Mouse (Mus musculus) liver, embryonic 11.5 days (tissue): Measurements from ENCODE around the gene Tax1bp1. TPM values are rescaled to one million over a fixed set of nuclear protein-coding genes. Genes with fewer than 3 reads are reported as not detected.

Experiments
- ATAC-seq: fragments of 200-750 bp; cut with Nextera tagmentation; replicated peaks from 2 replicates; pipeline ENCODE4 v1.8.0; 2017; ENCODE audit warnings: moderate number of reproducible peaks, mild to moderate bottlenecking, moderate TSS enrichment, moderate library complexity; ENCODE audit not compliant: low FRiP score
- DNase-seq: peaks from one replicate; pipeline ENCODE4 v3.0.0-alpha.2; 2017; ENCODE audit warnings: low spot score
- H3K27ac ChIP-seq: fragments of 300-500 bp; sonication (generic); 2 replicates; pipeline ENCODE4 v1.5.1; 2014; ENCODE audit warnings: mild to moderate bottlenecking, low read depth, low read length, control low read depth
- H3K27me3 ChIP-seq: fragments of 300-500 bp; sonication (generic); replicated peaks from 2 replicates; pipeline ENCODE4 v1.6.1; 2014; ENCODE audit warnings: low read length, mixed read lengths; ENCODE audit not compliant: control insufficient read depth, insufficient read depth
- H3K36me3 ChIP-seq: fragments of 300-500 bp; sonication (generic); 2 replicates; pipeline ENCODE4 v1.6.1; 2014; ENCODE audit warnings: mild to moderate bottlenecking, low read length, moderate library complexity, mixed read lengths; ENCODE audit not compliant: control insufficient read depth, insufficient read depth
- H3K4me1 ChIP-seq: fragments of 300-500 bp; sonication (generic); replicated peaks from 2 replicates; pipeline ENCODE4 v1.6.1; 2014; ENCODE audit warnings: low read length, mixed read lengths; ENCODE audit not compliant: control insufficient read depth, insufficient read depth
- H3K4me2 ChIP-seq: fragments of 300-500 bp; sonication (generic); 2 replicates; pipeline ENCODE4 v1.6.1; 2014; ENCODE audit warnings: mild to moderate bottlenecking, control low read depth, moderate library complexity
- H3K4me3 ChIP-seq: fragments of 300-500 bp; sonication (generic); 2 replicates; pipeline ENCODE4 v1.5.1; 2014; ENCODE audit warnings: low read depth, low read length, control low read depth
- H3K9ac ChIP-seq: fragments of 300-500 bp; sonication (generic); 2 replicates; pipeline ENCODE4 v1.6.1; 2014; ENCODE audit warnings: low read depth, low read length, control low read depth
- H3K9me3 ChIP-seq: fragments of 300-500 bp; sonication (generic); 2 replicates; pipeline ENCODE4 v1.6.1; 2016; ENCODE audit warnings: low read length, inconsistent platforms, mixed read lengths; ENCODE audit not compliant: control insufficient read depth
- WGBS: fragments of 180-500 bp; shearing (Covaris S2); extraction: QIAGEN DNeasy Blood & Tissue Kit; methylation state at CpG from one replicate; pipeline ENCODE4 v1.1.7; 2014; 5-methylcytosine and 5-hydroxymethylcytosine counted together
- polyA plus RNA-seq: library from polyadenylated mRNA; unstranded; fragments of >200 nt; fragmentation: Nextera tagmentation; extraction: Ambion mirVana; gene quantifications from 2 replicates; pipeline ENCODE4 v1.2.1, GENCODE M21; 2014

Gene Tax1bp1
- polyA plus RNA-seq, 1 experiment from 2014 or later, result 83.2 TPM

DNA sequence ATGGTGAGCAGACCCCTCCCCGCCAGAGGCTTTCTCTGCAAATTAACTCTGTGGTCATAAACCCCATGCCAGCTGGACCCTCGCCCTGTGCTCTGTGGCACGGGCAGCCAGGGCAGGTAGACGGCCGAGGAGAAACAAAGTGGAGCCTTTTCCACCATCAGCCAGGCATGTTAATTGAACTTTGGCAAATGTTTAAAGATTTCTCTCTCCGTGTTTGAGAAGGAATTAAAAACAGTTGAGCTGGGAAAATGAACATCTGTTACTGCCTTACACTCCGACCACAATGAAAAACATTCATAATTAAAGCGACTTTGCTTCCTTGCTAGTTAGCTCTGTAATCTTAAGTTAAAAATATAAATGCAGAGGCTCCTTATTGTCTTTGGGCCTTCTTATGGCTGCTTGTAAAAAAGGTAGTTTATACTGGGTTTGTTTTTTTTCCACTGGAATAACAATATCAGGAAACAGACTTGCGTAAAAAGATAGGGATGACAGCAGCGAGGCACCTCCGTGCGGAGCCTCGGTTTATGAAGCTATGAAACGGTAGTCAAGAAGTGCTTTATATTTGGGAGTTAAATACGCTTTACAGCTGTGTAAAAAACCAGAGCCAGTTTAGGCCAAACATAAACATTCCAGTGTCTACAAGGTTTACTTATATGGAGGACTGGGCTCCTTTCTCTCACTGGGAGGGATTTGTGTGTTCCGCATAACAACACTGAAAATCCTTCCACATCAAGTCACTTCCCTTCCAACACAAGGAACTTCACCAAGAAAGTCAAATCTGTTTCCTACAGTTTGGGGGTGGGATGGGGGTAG is 81.7 kb downstream of the Tax1bp1 start:
- Histone ChIP-seq H3K9me3 (no peaks in the 10 kb centered on the region), H3K4me1 (peaks cover 3% of the 10 kb centered on the region; the same call in 1 of the 2 replicates), H3K9ac (no peak overlapping the region), H3K27me3 (no peaks in the 10 kb centered on the region), H3K4me2 (no peak overlapping the region), H3K4me3 (no peak overlapping the region), H3K27ac (no peak overlapping the region; the same call in 1 of the 2 replicates), H3K36me3 (no peaks in the 10 kb centered on the region)
- DNase-seq, result no peak
- 72% methylated on average over 16 of the region's 16 CpGs for WGBS
- ATAC-seq, result no peak

DNA sequence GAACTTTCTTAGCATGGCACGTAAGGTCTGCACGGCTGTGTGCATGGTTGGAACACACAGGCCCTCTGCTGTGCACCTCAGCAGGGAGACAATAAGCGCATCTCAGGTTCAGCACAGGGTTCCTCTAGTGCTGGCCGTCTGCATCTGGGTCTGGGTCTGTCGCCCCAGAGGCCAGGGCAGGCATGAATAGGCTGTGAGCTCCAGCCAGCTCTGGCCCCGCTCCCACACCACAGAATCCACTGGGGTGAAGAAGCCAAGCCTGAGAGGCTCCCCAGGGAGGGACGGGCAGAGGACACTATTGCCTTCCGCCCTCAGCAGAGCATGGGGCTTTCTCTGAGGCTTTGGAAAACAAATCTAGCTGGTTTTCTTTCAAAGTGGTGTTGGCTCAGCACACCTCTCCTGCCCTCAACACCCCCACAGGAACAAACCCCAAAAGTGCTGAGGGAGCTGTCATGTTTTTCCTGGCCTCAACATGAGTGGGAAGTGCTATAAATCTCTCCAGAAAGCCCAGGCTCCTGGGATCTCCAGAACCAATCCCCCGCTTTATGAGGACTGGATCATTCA is 82.6 kb downstream of the Tax1bp1 start:
- Histone ChIP-seq H3K36me3 (no peaks in the 10 kb centered on the region), H3K4me2 (no peak overlapping the region), H3K9ac (no peak overlapping the region), H3K27me3 (no peaks in the 10 kb centered on the region), H3K4me1 (peaks cover 3% of the 10 kb centered on the region; the same call in 1 of the 2 replicates), H3K4me3 (no peak overlapping the region), H3K27ac (peak overlapping the region; percentile 32; the same call in 1 of the 2 replicates), H3K9me3 (no peaks in the 10 kb centered on the region)
- DNase-seq (no peak), ATAC-seq (no peak)
- 74% methylated on average over 9 of the region's 9 CpGs for WGBS

GRCm38 (mm10) chr6:52796691-52797090 is 83.2 kb downstream of the Tax1bp1 start:
- H3K4me3 ChIP-seq, result no peak overlapping the region
- no peak overlapping the region for H3K9ac ChIP-seq
- DNase-seq (no peak), ATAC-seq (no peak)
- no peaks in the 10 kb centered on the region for H3K9me3 ChIP-seq
- no peaks in the 10 kb centered on the region for H3K27me3 ChIP-seq
- peaks cover 3% of the 10 kb centered on the region; the same call in 1 of the 2 replicates for H3K4me1 ChIP-seq
- no peaks in the 10 kb centered on the region for H3K36me3 ChIP-seq
- H3K27ac ChIP-seq, result no peak overlapping the region
- no peak overlapping the region for H3K4me2 ChIP-seq
- 62% methylated on average over 1 of the region's 1 CpGs for WGBS

DNA sequence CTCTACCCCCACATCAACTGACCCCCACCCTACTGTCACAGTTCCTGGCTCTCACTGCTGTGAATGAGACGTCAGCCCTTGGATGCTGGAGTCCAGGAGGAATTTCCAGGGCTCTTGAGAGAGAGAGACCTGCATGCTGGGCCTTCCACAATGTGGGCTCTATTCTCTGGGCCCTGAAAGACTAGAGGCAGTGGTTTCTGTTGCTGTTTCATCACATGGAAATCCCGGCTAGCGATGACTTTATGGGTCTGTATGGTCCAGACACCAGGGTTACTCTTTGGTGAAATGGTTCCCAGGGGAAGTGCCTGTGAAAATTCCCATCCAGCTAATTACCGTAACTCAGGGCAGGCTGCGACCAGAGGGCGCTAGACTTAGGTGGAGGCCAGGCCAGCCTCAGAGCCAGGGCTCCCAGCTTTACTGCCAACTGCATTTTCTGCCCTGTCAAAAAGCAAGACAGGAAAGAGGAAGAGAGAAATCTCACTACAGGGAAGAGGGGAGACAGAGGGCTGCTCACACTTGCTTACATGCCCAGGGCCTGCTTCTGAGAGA is 83.8 kb downstream of the Tax1bp1 start:
- no peak overlapping the region for H3K4me2 ChIP-seq
- H3K36me3 ChIP-seq, result no peaks in the 10 kb centered on the region
- WGBS, result 58% methylated on average over 6 of the region's 6 CpGs
- no peak overlapping the region for H3K27ac ChIP-seq
- H3K9ac ChIP-seq, result no peak overlapping the region
- H3K27me3 ChIP-seq, result no peaks in the 10 kb centered on the region
- H3K4me3 ChIP-seq, result no peak overlapping the region
- H3K9me3 ChIP-seq, result no peaks in the 10 kb centered on the region
- DNase-seq, result no peak
- no peak for ATAC-seq
- H3K4me1 ChIP-seq, result peaks cover 3% of the 10 kb centered on the region; the same call in 1 of the 2 replicates

- H3K4me2 ChIP-seq, result peak overlapping the region; percentile 35; the same call in 1 of the 2 replicates
- WGBS, result 50% methylated on average over 9 of the region's 9 CpGs
These were observed 88.7 kb downstream of the Tax1bp1 start for GRCm38 (mm10) chr6:52802181-52802580.

DNA sequence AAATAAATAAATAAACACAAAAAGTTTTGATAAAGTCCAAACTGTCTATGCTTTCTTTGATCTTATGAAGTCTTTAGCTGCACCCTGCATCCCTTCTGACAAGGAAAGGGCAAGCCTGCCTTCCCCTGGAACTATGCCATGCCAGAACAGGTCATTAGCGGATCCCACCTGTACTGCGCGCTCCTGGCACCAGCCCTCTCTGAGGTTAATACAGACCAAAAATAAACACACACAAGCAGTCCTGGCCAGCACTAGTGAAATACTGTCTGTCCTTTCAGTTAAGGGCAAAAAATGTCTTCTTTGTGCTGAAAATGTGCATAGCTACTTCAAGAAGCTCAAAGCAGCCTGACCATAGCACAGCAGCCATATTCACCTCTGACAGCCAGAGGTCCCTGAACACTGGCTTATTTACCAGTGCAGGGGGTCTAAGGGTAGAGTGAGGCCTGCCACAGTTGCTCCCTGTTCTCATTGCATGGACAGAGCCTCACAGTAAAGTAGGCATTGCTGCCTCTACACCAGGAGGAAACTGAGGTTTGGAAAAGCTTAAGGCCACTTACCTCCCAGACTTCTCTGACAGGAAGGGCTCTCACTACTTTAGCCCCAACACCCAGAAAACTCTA is 91.8 kb downstream of the Tax1bp1 start:
- Histone ChIP-seq H3K4me1 (no peaks in the 10 kb centered on the region), H3K9ac (no peak overlapping the region), H3K27me3 (no peaks in the 10 kb centered on the region), H3K4me3 (no peak overlapping the region), H3K9me3 (no peaks in the 10 kb centered on the region), H3K36me3 (no peaks in the 10 kb centered on the region), H3K4me2 (no peak overlapping the region), H3K27ac (no peak overlapping the region)
- DNase-seq (no peak), ATAC-seq (no peak)
- 87% methylated on average over 3 of the region's 3 CpGs for WGBS

More at GRCm38 (mm10) chr6:52802181-52802580, 88.7 kb downstream of the Tax1bp1 start:
- H3K27ac ChIP-seq, result no peak overlapping the region
- no peak overlapping the region for H3K4me3 ChIP-seq
- H3K27me3 ChIP-seq, result no peaks in the 10 kb centered on the region
- H3K4me1 ChIP-seq, result no peaks in the 10 kb centered on the region
- no peaks in the 10 kb centered on the region for H3K9me3 ChIP-seq
- no peak overlapping the region for H3K9ac ChIP-seq
- no peak for ATAC-seq
- DNase-seq, result no peak
- H3K36me3 ChIP-seq, result no peaks in the 10 kb centered on the region

Other genes with a start within 250 kb of the Tax1bp1 start
- gene Hibadh, start 73.3 kb upstream of the Tax1bp1 start, polyA plus RNA-seq, result 63.6 and 63.8 TPM in 2 replicates